Mouse (Mus musculus) right cerebral cortex, adult 18-20 months (tissue): ENCODE measurements around the gene Cdkl5.

Experiments used
- DNase-seq: peaks from one replicate; pipeline ENCODE4 v3.0.0; 2022; ENCODE audit warnings: mixed read lengths

Cdkl5 gene

GRCm38 (mm10) chrX:160994543-160995121, at the start of gene Cdkl5:
Gene Cdkl5 (minus strand): TSS chrX:160994704.
- DNase-seq = peak; percentile 96

- DNase-seq = peak; percentile 14
These were observed 38.8 kb upstream of the Cdkl5 start for GRCm38 (mm10) chrX:161033235-161033803.

- DNase-seq = no peak
These were observed 37.9 kb upstream of the Cdkl5 start for GRCm38 (mm10) chrX:161032423-161032822.

GRCm38 (mm10) chrX:161030233-161030632, 35.7 kb upstream of the Cdkl5 start:
- DNase-seq = no peak

GRCm38 (mm10) chrX:161024475-161024874, 30.0 kb upstream of the Cdkl5 start:
- peak; percentile 20 for DNase-seq

GRCm38 (mm10) chrX:161021548-161021947, 27.0 kb upstream of the Cdkl5 start:
- DNase-seq = no peak

GRCm38 (mm10) chrX:161018179-161018578, 23.7 kb upstream of the Cdkl5 start:
- peak; percentile 50 for DNase-seq

GRCm38 (mm10) chrX:161006272-161006671, 11.8 kb upstream of the Cdkl5 start:
- peak; percentile 20 for DNase-seq

- DNase-seq = no peak
These were observed 1.5 kb upstream of the Cdkl5 start for GRCm38 (mm10) chrX:160996051-160996450.

- peak; percentile 50 for DNase-seq
These were observed 695 bp upstream of the Cdkl5 start for GRCm38 (mm10) chrX:160995131-160995667.

GRCm38 (mm10) chrX:160993749-160994539, 560 bp downstream of the Cdkl5 start:
- DNase-seq = peak; percentile 7

GRCm38 (mm10) chrX:160992703-160993102, 1.8 kb downstream of the Cdkl5 start:
- DNase-seq = no peak

- DNase-seq = no peak
These were observed 4.2 kb downstream of the Cdkl5 start for GRCm38 (mm10) chrX:160990276-160990675.

GRCm38 (mm10) chrX:160977919-160978318, 16.6 kb downstream of the Cdkl5 start:
- no peak for DNase-seq

GRCm38 (mm10) chrX:160971991-160972545, 22.4 kb downstream of the Cdkl5 start:
- no peak for DNase-seq

GRCm38 (mm10) chrX:160958593-160959131, 35.8 kb downstream of the Cdkl5 start:
- no peak for DNase-seq

GRCm38 (mm10) chrX:160949583-160949982, 44.9 kb downstream of the Cdkl5 start:
- DNase-seq = peak; percentile 18

- no peak for DNase-seq
These were observed 49.8 kb downstream of the Cdkl5 start for GRCm38 (mm10) chrX:160944722-160945121.

GRCm38 (mm10) chrX:160935541-160935940, 59.0 kb downstream of the Cdkl5 start:
- no peak for DNase-seq

GRCm38 (mm10) chrX:160930656-160931055, 63.8 kb downstream of the Cdkl5 start:
- no peak for DNase-seq

- DNase-seq = no peak
These were observed 65.6 kb downstream of the Cdkl5 start for GRCm38 (mm10) chrX:160928870-160929269.

- DNase-seq = no peak
These were observed 75.4 kb downstream of the Cdkl5 start for GRCm38 (mm10) chrX:160919022-160919637.

GRCm38 (mm10) chrX:160906952-160907351, 87.6 kb downstream of the Cdkl5 start, which contains the start of gene Gja6:
Gene Gja6 (minus strand): TSS chrX:160907052.
- DNase-seq = no peak
